Mouse (Mus musculus): Measurements from ENCODE around the gene Rmnd5a.

The Rmnd5a gene

DNA sequence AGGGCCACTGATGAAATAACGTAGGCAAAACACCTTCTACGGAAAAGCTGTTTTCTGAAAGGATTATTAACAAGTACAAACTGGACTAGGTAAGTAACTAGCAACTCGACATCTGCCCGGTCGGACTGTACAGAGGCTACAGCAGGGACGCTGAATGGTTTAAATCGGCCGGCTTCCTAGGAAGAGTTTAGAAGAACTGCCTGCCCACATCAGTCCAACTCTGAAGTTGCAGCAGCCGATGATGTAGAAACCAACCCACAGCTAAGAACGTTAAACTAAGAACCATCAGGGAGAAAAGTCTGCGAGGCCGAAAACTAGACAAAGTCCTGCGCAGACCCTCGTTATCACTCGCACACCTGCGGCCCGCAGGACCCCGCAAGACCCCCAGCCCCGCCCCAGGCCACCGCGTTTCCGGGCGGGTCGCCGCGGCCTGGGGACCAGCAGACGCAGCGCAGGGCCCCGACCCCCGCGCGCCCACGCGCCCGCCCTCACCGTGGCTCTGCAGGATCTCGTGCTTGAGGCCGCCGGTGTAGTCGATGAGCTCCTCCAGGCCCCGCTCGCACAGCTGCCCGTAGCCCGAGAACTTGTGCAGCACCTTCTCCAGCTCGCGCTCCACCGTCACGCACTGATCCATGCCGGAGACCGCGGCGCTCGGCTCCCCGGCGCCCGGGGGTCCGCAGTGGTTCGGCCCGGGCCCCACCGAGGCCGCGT, 776 bp downstream of the Rmnd5a start:
- under 1% methylated on average over 62 of the region's 62 CpGs for WGBS

GRCm38 (mm10) chr6:71438070-71438469, 2.4 kb downstream of the Rmnd5a start:
- 63% methylated on average over 1 of the region's 1 CpGs for WGBS

DNA sequence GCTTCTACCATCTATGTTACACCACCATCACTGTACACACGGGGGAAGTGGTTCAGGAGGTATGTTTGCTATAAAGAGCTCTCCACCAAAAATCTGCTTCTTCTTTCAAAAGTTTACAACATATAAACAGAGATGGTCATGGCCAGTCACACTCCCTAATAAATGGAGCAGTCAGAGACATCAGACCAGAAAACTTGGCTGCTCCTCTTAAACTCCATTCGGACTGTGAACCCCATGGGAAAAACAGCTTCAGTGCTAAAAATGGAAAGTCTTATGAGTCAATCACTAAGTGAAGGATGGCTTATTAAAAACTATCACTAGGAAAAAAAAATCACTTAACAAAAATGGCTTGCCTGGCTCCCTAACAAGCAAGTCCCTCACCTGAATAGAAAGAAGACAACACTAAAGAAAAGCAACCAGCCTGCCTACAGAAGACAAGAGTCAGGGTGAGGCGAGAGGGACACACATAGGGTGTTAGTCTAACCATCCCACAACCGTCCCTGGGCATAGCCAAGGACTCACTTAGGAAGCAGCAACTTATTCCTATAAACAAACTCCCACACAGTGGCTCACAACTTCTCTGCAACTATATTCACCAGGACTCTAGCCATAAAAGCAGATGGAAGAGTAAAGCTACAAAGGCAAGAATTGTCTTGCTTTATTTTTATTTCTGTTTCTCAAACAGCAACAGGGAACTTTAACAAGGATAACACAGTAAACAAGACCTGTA, 12.3 kb downstream of the Rmnd5a start:
- 50% methylated on average over 4 of the region's 4 CpGs for WGBS

GRCm38 (mm10) chr6:71425681-71426080, 14.8 kb downstream of the Rmnd5a start:
- 39% methylated on average over 6 of the region's 6 CpGs for WGBS

- 73% methylated on average over 3 of the region's 3 CpGs for WGBS
Measured at GRCm38 (mm10) chr6:71423116-71423515, 17.3 kb downstream of the Rmnd5a start.

- WGBS: 83% methylated on average over 3 of the region's 3 CpGs
Measured at GRCm38 (mm10) chr6:71422162-71422561, 18.3 kb downstream of the Rmnd5a start.

- WGBS: 93% methylated on average over 6 of the region's 6 CpGs
Measured at GRCm38 (mm10) chr6:71420848-71421247, 19.6 kb downstream of the Rmnd5a start.

DNA sequence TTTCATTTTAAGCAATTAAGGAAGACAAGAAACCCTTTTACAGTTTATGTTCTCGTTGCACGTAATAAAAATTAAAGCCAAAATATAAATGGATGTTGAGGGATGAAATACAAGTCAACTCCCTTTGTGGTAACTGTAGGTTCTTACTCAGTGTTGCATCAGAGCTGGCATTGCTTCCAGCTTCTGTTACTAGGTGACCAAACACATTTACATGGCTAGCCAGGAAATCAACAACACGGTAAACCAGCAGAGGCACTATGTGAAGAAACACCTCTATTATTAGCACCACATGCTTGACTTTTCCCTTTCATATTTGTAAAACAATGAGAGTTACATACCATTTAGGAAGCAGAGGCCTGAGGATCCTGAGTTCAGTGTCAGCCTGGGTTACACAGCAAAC, 21.6 kb downstream of the Rmnd5a start:
- 56% methylated on average over 3 of the region's 3 CpGs for WGBS

- WGBS: 49% methylated on average over 3 of the region's 3 CpGs
Measured at GRCm38 (mm10) chr6:71415446-71415845, 25.0 kb downstream of the Rmnd5a start.

GRCm38 (mm10) chr6:71414624-71415023, 25.8 kb downstream of the Rmnd5a start:
- 51% methylated on average over 4 of the region's 4 CpGs for WGBS

DNA sequence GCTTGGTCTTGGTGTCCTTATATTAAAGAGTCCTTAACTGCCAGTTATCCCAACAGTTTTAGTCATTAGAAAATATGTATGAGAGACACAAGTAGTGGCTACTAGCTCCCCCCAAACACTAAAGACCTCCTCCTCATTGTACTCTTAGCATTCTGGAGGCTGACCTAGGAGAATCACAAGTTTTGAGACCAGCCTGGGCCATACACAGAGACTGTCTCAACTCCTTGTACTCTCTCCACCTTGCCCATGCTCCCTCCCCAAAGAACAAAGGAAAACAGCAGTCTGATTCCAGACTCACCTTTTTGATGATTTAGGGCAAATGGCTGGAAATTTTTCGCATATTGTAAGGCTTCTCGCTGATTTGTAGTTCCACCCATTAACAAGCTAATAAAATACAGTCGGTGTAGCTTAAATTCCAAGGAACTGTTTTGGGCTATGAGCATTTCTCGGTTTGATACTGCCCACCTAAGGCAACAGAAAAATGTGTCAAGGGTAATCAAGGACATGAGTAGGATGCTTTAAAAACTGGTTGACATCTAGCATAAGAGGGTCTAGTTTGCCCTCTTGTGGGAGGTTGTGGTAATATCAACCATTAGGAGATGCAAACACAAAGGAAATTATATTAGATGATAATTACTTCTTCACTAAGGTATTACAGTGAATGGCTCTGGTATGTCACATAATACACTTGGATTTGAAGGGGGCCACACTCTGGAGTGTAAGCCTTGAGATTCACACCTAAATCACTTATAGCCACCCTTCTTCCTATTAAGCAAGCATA, 41.4 kb downstream of the Rmnd5a start:
- 65% methylated on average over 4 of the region's 4 CpGs for WGBS

DNA sequence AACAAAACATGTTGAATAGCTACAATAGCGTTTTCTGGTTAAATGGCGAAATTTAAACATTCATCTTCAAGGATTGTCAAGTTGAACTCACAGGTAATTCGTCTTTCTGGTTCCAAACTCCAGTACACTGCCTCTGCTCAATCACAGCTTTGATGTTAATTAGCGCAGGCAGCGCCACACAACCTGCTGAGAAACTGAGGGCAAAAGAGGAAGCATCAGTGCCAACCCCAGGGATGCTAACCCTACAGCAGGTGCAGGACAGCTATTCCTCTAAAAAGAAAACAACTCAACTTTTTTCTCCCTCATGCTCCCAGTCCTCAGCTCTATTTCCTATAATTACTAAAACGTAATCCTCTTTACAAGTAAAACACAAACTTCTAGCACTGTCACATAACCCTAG, 43.7 kb downstream of the Rmnd5a start:
- WGBS: 87% methylated on average over 6 of the region's 6 CpGs

DNA sequence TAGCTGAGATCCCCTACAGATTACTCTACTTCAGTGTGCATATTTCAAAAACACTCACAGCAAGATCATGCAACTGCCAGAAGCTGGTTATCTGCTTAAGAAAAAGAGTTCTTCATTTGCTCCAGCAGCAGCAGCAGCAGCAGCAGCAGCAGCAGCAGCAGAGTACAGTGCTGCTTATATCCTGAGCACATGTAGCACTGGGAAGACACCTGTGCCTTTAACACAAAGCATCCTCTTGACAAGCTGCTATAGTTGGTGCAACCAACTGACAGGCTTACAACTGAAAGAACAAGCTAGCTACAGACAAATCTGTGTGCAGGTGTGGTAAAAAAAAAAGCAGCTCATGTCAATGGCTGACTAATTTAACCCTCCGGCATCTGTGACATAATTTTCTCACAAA, 44.4 kb downstream of the Rmnd5a start:
- WGBS: 93% methylated on average over 1 of the region's 1 CpGs

- 92% methylated on average over 2 of the region's 2 CpGs for WGBS
Measured at GRCm38 (mm10) chr6:71390496-71390895, 49.9 kb downstream of the Rmnd5a start.

GRCm38 (mm10) chr6:71381654-71382053, 58.8 kb downstream of the Rmnd5a start:
- 92% methylated on average over 5 of the region's 5 CpGs for WGBS

DNA sequence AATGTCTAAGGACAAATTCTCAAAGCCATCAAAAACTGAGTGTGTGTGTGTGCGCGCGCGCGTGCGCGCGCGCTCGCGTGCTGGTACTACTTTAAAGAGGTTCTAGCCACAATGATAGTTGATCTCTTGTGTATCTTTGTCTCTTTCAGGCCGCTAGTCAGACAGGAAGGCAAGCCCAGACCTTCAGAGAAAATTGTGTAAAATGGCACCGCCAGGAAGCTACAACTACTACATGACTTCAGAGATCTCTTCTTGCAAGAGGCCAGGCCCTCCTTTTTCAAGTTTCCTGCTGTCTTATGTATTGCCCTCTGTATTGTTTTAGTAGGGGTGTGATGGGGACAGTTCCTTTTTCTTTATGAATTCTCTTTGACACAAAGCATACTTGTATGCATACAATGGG, 63.7 kb downstream of the Rmnd5a start:
- WGBS: 97% methylated on average over 13 of the region's 13 CpGs

DNA sequence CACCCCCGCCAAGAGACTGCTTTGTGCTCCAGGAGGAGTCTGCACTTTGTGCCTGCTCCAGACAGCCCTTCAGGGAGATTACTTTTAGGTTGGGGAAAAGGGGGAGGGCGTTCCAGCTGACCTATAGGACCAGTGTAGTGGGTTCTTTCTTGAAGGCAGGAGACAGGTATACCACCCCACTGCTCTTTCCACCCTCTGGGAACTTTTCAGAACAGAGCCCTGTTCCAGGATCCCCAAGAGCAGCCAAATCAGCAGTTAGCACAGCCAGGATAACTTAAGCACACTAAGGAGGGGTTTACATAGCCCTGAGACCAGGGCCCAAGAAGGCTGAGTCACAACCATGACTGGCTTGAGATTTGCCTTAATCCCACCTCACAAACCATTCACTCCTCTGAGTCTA, 65.5 kb downstream of the Rmnd5a start:
- 86% methylated on average over 2 of the region's 2 CpGs for WGBS

GRCm38 (mm10) chr6:71374311-71374829, 66.1 kb downstream of the Rmnd5a start:
- 92% methylated on average over 19 of the region's 19 CpGs for WGBS

- WGBS: 82% methylated on average over 14 of the region's 14 CpGs
Measured at GRCm38 (mm10) chr6:71373249-71373775, 67.1 kb downstream of the Rmnd5a start, which contains the start of gene Cd8a. TSS of gene Cd8a (plus strand) at chr6:71373427.

GRCm38 (mm10) chr6:71372041-71372720, 68.3 kb downstream of the Rmnd5a start:
- 87% methylated on average over 5 of the region's 5 CpGs for WGBS

DNA sequence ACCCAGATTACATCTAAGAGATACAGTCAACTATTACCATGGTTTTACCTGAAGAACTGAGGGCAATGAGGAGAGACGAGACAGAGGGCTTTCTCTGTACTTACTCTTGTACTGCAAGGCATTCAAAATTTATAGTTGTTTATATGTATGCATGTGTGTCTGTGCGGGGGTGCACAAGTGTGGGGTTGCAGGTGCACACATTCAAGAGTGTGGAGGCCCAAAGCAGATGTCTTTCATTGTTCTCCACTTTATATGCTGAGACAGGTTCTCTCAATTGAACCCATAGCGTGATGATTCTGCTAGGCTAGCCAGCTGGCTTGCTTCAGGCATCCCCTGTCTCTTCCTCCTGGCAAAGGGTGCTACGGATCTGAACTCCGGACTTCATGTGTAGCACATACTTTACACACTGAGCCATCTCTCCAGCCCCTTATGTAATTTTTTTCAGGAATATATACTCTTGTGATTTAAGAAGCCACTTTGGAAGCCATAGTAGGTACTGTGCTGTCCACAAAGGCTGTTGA, 69.3 kb downstream of the Rmnd5a start:
- 94% methylated on average over 5 of the region's 5 CpGs for WGBS
